Mouse (Mus musculus) neural tube, embryonic 13.5 days (tissue): ENCODE data around the gene Ndufa7. TPM values are rescaled to one million over a fixed set of nuclear protein-coding genes. Genes with fewer than 3 reads are reported as not detected.

ENCODE experiments used
- microRNA-seq: library from miRNA; unstranded; fragments of <30 nt; microRNA quantifications from one replicate; pipeline ENCODE4, GENCODE M21; 2016
- polyA plus RNA-seq: library from polyadenylated mRNA; unstranded; fragments of >200 nt; fragmentation: Nextera tagmentation; extraction: Ambion mirVana; gene quantifications from 2 replicates; pipeline ENCODE4 v1.2.1, GENCODE M21; 2015

The Ndufa7 gene
- polyA plus RNA-seq, 1 experiment from 2014 or later: 558 TPM

Small RNA genes within 50 kb of the gene (microRNA-seq; reads per million reads assigned to microRNA genes)
- not detected for gene Gm27740

Other genes with a start within 250 kb of the Ndufa7 start
- gene Zfp414, start 195.5 kb upstream of the Ndufa7 start, polyA plus RNA-seq: 52.2 and 59.8 TPM in 2 replicates
- gene Pram1, start 186.5 kb upstream of the Ndufa7 start, polyA plus RNA-seq: 0.36 and 0.80 TPM in 2 replicates
- 227 and 230 TPM in 2 replicates for gene Hnrnpm, start 137.7 kb upstream of the Ndufa7 start, polyA plus RNA-seq
- gene March2, start 105.9 kb upstream of the Ndufa7 start, polyA plus RNA-seq: 68.2 and 74.9 TPM in 2 replicates
- 455 and 504 TPM in 2 replicates for gene Rab11b, start 64.0 kb upstream of the Ndufa7 start, polyA plus RNA-seq
- 22.8 and 24.5 TPM in 2 replicates for gene Angptl4, start 42.7 kb upstream of the Ndufa7 start, polyA plus RNA-seq
- 36.2 and 40.3 TPM in 2 replicates for gene Kank3, start 14.1 kb upstream of the Ndufa7 start, polyA plus RNA-seq
- 530 and 625 TPM in 2 replicates for gene Rps28, start within 50 bp of the Ndufa7 start, polyA plus RNA-seq
- gene Cd320, start 18.5 kb downstream of the Ndufa7 start, polyA plus RNA-seq: 52.7 and 57.4 TPM in 2 replicates
- gene Gm7029, start 49.3 kb downstream of the Ndufa7 start, polyA plus RNA-seq: not detected in 2 replicates
- 1.2 and 2.5 TPM in 2 replicates for gene Kifc1, start 66.1 kb downstream of the Ndufa7 start, polyA plus RNA-seq
- gene Platr17, start 80.6 kb downstream of the Ndufa7 start, polyA plus RNA-seq: 0.43 TPM in 1 of 2 replicates, not detected in the other
- 51.0 TPM in 2 replicates for gene Daxx, start 84.8 kb downstream of the Ndufa7 start, polyA plus RNA-seq
- 30.4 and 31.1 TPM in 2 replicates for gene Tapbp, start 91.3 kb downstream of the Ndufa7 start, polyA plus RNA-seq
- 17.3 and 17.7 TPM in 2 replicates for gene Zbtb22, start 91.3 kb downstream of the Ndufa7 start, polyA plus RNA-seq
- gene Rgl2, start 105.0 kb downstream of the Ndufa7 start, polyA plus RNA-seq: 59.5 and 64.7 TPM in 2 replicates
- 178 and 182 TPM in 2 replicates for gene Pfdn6, start 115.8 kb downstream of the Ndufa7 start, polyA plus RNA-seq
- 26.9 and 27.6 TPM in 2 replicates for gene Wdr46, start 116.1 kb downstream of the Ndufa7 start, polyA plus RNA-seq
- gene B3galt4, start 126.9 kb downstream of the Ndufa7 start, polyA plus RNA-seq: 10.8 and 11.7 TPM in 2 replicates
- 63.5 and 67.5 TPM in 2 replicates for gene Vps52, start 131.2 kb downstream of the Ndufa7 start, polyA plus RNA-seq
- gene Rps18, start 131.4 kb downstream of the Ndufa7 start, polyA plus RNA-seq: 912 and 939 TPM in 2 replicates
- 11.9 and 13.3 TPM in 2 replicates for gene H2-K1, start 175.8 kb downstream of the Ndufa7 start, polyA plus RNA-seq
- gene Ring1, start 200.1 kb downstream of the Ndufa7 start, polyA plus RNA-seq: 19.3 and 22.4 TPM in 2 replicates
- gene H2-Ke6, start 203.5 kb downstream of the Ndufa7 start, polyA plus RNA-seq: 61.7 and 65.0 TPM in 2 replicates
- 158 and 161 TPM in 2 replicates for gene Slc39a7, start 207.1 kb downstream of the Ndufa7 start, polyA plus RNA-seq
- 57.4 and 57.5 TPM in 2 replicates for gene Rxrb, start 207.2 kb downstream of the Ndufa7 start, polyA plus RNA-seq
- gene Col11a2, start 214.9 kb downstream of the Ndufa7 start, polyA plus RNA-seq: 4.5 and 4.7 TPM in 2 replicates